Mouse (Mus musculus): ENCODE results near the gene Bahcc1. TPM values are rescaled to one million over a fixed set of nuclear protein-coding genes. Genes with fewer than 3 reads are reported as not detected.

Bahcc1 gene
- total and polyA plus RNA-seq, 3 experiments: 0.04 TPM; not detected in 2

DNA sequence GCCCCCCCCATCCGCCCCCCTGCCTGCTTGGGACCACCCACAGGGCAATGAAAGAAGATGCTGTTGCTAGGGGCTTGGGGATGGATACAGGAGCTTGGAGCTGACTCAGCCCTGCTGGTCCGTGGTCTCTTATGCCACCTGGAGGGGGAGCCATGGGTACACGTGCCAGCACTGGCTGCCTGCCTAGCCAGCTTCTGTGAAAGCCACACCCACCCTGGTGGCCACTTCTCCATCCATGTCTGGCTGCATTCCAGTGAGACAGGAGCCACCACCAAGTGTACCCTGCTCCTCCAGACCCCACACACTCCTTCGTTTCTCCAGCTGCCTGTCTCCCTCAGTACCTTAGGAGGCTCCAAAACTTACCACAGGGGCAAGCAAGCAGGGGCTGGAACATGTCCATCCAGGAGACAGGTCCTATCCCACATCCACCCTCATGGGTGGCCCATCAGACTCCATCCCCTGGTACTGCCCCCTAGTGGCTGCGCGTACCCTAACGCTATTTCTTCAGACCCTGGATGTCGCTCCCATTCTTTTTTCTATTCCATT lies 29.7 kb downstream of the Bahcc1 start:
- Histone ChIP-seq H3K4me1 (ENCODE audit: control insufficient read depth in 1 of 2, insufficient read depth in 2 of 2) (peaks cover 6 to 23% of the 10 kb centered on the region in 2 experiments), H3K9ac (ENCODE audit: insufficient read depth, low read depth) (no peak overlapping the region), H3K79me2 (replicated peaks; ENCODE audit: control insufficient read depth, extremely low read depth, insufficient read depth, poor library complexity, severe bottlenecking) (no peaks in the 10 kb centered on the region), H3K27ac (ENCODE audit: insufficient read depth, low read depth) (no peak overlapping the region), H3K36me3 (replicated peaks in 1 of 2; ENCODE audit: control insufficient read depth in 1 of 2, insufficient read depth in 1 of 2, low read length in 1 of 2) (no peaks in the 10 kb centered on the region), H3K27me3 (replicated peaks) (peaks cover 93% of the 10 kb centered on the region), H3K4me3 (replicated peaks in 1 of 3; ENCODE audit: low read depth in 2 of 3, low read length in 2 of 3, poor library complexity in 1 of 3) (no peak overlapping the region), H3K9me3 (replicated peaks; ENCODE audit: low read length) (no peaks in the 10 kb centered on the region), H3K4me2 (ENCODE audit: insufficient read depth, low read depth, poor library complexity, severe bottlenecking) (no peak overlapping the region)
- dilution Hi-C loops (cut with MboI; ENCODE audit: extremely low pct_ligation_motif_present, extremely low pct_unique_long_range_greater_than_20kb, low sequenced_read_pairs): no loop called here
- peak; percentile 53 for DNase-seq (ENCODE audit: extremely low read depth)
- TF ChIP-seq ETS1 (conservative IDR thresholded peaks at IDR 0.05; ENCODE audit: low read depth, low read length): no peak
- peak; percentile 32; the same call in 1 of the 2 replicates for TF ChIP-seq MAX (IDR thresholded peaks at IDR 0.05; ENCODE audit: low read length)
- no peak for TF ChIP-seq NRF1 (IDR thresholded peaks at IDR 0.05; ENCODE audit: low read depth, low read length)
- no peak for TF ChIP-seq TCF12 (IDR thresholded peaks at IDR 0.05; ENCODE audit: low read depth, low read length)
- TF ChIP-seq BHLHE40 (IDR thresholded peaks at IDR 0.05; ENCODE audit: low read depth, low read length): peak; percentile 62
- TF ChIP-seq POLR2A (IDR thresholded peaks at IDR 0.05; ENCODE audit: low read depth, low read length): no peak
- no peak for TF ChIP-seq IRF4 (IDR thresholded peaks at IDR 0.05; ENCODE audit: low read depth, low read length)
- peak; percentile 55 for TF ChIP-seq RAD21 (IDR thresholded peaks at IDR 0.05; ENCODE audit: low read depth, low read length)
- TF ChIP-seq EP300 (IDR thresholded peaks at IDR 0.05; ENCODE audit: low read length): no peak
- TF ChIP-seq POLR2AphosphoS2 (IDR thresholded peaks at IDR 0.05; ENCODE audit: low read depth, low read length): no peak
- TF ChIP-seq PAX5 (IDR thresholded peaks at IDR 0.05; ENCODE audit: low read length): no peak
- peak; percentile 77 to 95 for TF ChIP-seq CTCF (conservative IDR thresholded peaks at IDR 0.05 in 1 of 2, IDR thresholded peaks at IDR 0.05 in 1 of 2; ENCODE audit: low read depth in 2 of 2, low read length in 2 of 2)
- no peak for TF ChIP-seq JUN (IDR thresholded peaks at IDR 0.05; ENCODE audit: insufficient read depth, low read depth, low read length)
- no peak for TF ChIP-seq CHD2 (IDR thresholded peaks at IDR 0.05; ENCODE audit: low read length)
- TF ChIP-seq SIN3A (IDR thresholded peaks at IDR 0.05; ENCODE audit: low read length): no peak
- no peak for TF ChIP-seq UBTF (IDR thresholded peaks at IDR 0.05; ENCODE audit: low read depth, low read length)
- no peak for TF ChIP-seq MAFK (IDR thresholded peaks at IDR 0.05; ENCODE audit: insufficient replicate concordance, low read length)
- no peak for TF ChIP-seq ZC3H11A (IDR thresholded peaks at IDR 0.05; ENCODE audit: low read depth, low read length)
- no peak for TF ChIP-seq MXI1 (IDR thresholded peaks at IDR 0.05; ENCODE audit: low read depth, low read length)
- TF ChIP-seq SMC3 (IDR thresholded peaks at IDR 0.05; ENCODE audit: low read depth, low read length): peak; percentile 55
- in situ Hi-C loops (cut with MboI; ENCODE audit: low pct_ligation_motif_present, low pct_unique_long_range_greater_than_20kb, low sequenced_read_pairs): no loop called here

DNA sequence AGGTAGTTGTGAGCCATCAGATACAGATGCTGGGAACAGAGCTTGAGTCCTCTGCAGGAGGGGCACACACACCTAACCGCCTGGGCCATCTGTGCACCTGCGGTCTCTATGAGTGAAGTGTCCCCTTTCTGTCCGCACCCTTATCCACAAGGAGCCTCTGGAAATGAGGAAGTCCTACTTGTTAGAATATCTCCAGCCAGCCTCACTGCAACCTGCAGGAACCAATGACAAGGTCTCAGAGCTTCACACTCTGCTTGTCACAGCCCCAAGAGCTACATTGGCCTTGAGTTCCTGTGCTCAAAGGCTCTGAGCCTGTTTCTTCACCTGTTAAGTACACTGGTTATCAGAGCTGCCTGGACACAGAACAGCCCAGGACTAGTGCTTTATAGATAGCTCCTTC lies 30.4 kb downstream of the Bahcc1 start:
- Histone ChIP-seq H3K27ac (ENCODE audit: insufficient read depth, low read depth) (no peak overlapping the region), H3K4me1 (ENCODE audit: control insufficient read depth in 1 of 2, insufficient read depth in 2 of 2) (peaks cover 5 to 16% of the 10 kb centered on the region in 2 experiments), H3K9me3 (replicated peaks; ENCODE audit: low read length) (no peaks in the 10 kb centered on the region), H3K4me2 (ENCODE audit: insufficient read depth, low read depth, poor library complexity, severe bottlenecking) (no peak overlapping the region), H3K27me3 (replicated peaks) (peaks cover 92% of the 10 kb centered on the region), H3K4me3 (replicated peaks in 1 of 3; ENCODE audit: low read depth in 2 of 3, low read length in 2 of 3, poor library complexity in 1 of 3) (no peak overlapping the region), H3K79me2 (replicated peaks; ENCODE audit: control insufficient read depth, extremely low read depth, insufficient read depth, poor library complexity, severe bottlenecking) (no peaks in the 10 kb centered on the region), H3K9ac (ENCODE audit: insufficient read depth, low read depth) (no peak overlapping the region), H3K36me3 (replicated peaks in 1 of 2; ENCODE audit: control insufficient read depth in 1 of 2, insufficient read depth in 1 of 2, low read length in 1 of 2) (no peaks in the 10 kb centered on the region)
- no peak for TF ChIP-seq CTCF (conservative IDR thresholded peaks at IDR 0.05 in 1 of 2, IDR thresholded peaks at IDR 0.05 in 1 of 2; ENCODE audit: low read depth in 2 of 2, low read length in 2 of 2)
- no peak for TF ChIP-seq MAX (IDR thresholded peaks at IDR 0.05; ENCODE audit: low read length)
- DNase-seq (ENCODE audit: extremely low read depth): no peak
- dilution Hi-C loops (cut with MboI; ENCODE audit: extremely low pct_ligation_motif_present, extremely low pct_unique_long_range_greater_than_20kb, low sequenced_read_pairs): no loop called here
- in situ Hi-C loops (cut with MboI; ENCODE audit: low pct_ligation_motif_present, low pct_unique_long_range_greater_than_20kb, low sequenced_read_pairs): no loop called here
